Mouse (Mus musculus) heart, embryonic 12.5 days (tissue): ENCODE data around the gene Pitpnb. TPM values are rescaled to one million over a fixed set of nuclear protein-coding genes. Genes with fewer than 3 reads are reported as not detected.

Experiments used
- ATAC-seq: fragments of 200-750 bp; cut with Nextera tagmentation; 2 replicates; pipeline ENCODE4 v1.8.0; 2017; ENCODE audit warnings: moderate TSS enrichment, moderate library complexity; ENCODE audit not compliant: insufficient number of reproducible peaks, low FRiP score
- H3K27ac ChIP-seq: fragments of 300-500 bp; sonication (generic); 2 replicates; pipeline ENCODE4 v1.5.1; 2016; ENCODE audit warnings: mild to moderate bottlenecking, moderate library complexity; ENCODE audit not compliant: poor library complexity, severe bottlenecking
- H3K27me3 ChIP-seq: fragments of 300-500 bp; sonication (generic); replicated peaks from 2 replicates; pipeline ENCODE4 v1.6.1; 2016; ENCODE audit warnings: mild to moderate bottlenecking, moderate library complexity
- H3K36me3 ChIP-seq: fragments of 300-500 bp; sonication (generic); 2 replicates; pipeline ENCODE4 v1.6.1; 2016; ENCODE audit warnings: mild to moderate bottlenecking, moderate library complexity
- H3K4me1 ChIP-seq: fragments of 300-500 bp; sonication (generic); replicated peaks from 2 replicates; pipeline ENCODE4 v1.6.1; 2016; ENCODE audit warnings: mild to moderate bottlenecking
- H3K4me2 ChIP-seq: fragments of 300-500 bp; sonication (generic); 2 replicates; pipeline ENCODE4 v1.6.1; 2016; ENCODE audit warnings: mild to moderate bottlenecking, moderate library complexity
- H3K4me3 ChIP-seq: fragments of 300-500 bp; sonication (generic); 2 replicates; pipeline ENCODE4 v1.5.1; 2016; ENCODE audit warnings: mild to moderate bottlenecking
- H3K9ac ChIP-seq: fragments of 300-500 bp; sonication (generic); 2 replicates; pipeline ENCODE4 v1.6.1; 2016; ENCODE audit warnings: mild to moderate bottlenecking, moderate library complexity
- H3K9me3 ChIP-seq: fragments of 300-500 bp; sonication (generic); replicated peaks from 2 replicates; pipeline ENCODE4 v1.6.1; 2016; ENCODE audit warnings: mild to moderate bottlenecking, moderate library complexity
- WGBS: fragments of 180-500 bp; shearing (Covaris S2); methylation state at CpG from one replicate; pipeline ENCODE4 v1.1.7; 2016; 5-methylcytosine and 5-hydroxymethylcytosine counted together
- polyA plus RNA-seq: library from polyadenylated mRNA; unstranded; fragments of >200 nt; fragmentation: Nextera tagmentation; extraction: Ambion mirVana; gene quantifications from 2 replicates; pipeline ENCODE4 v1.2.1, GENCODE M21; 2016

Gene Pitpnb
- polyA plus RNA-seq, 1 experiment from 2014 or later: 79.9 TPM

DNA sequence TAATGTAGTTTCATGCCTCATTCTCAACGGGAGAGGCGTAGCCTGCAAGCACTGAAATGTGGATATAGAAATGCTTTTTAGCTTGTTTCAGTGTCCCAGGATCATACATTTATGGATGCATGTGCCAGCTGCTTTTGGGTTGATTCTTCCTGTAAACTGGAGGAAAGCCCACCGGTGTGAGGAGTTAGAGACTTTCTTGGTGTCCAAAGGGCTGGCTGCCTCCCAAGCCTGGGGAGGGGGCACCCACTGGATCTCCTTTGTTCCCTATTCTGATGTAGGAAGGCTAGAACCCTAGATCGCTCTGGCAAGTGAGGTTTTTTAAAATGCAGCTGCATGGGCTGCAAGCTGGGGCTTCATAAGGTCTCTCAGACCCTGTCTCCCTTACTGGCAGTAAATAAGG, 93.1 kb downstream of the Pitpnb start:
- H3K9me3 ChIP-seq: no peaks in the 10 kb centered on the region
- WGBS: 84% methylated on average over 4 of the region's 4 CpGs
- no peak for ATAC-seq
- peaks cover 29% of the 10 kb centered on the region for H3K36me3 ChIP-seq
- no peak overlapping the region for H3K27ac ChIP-seq
- H3K4me2 ChIP-seq: peak overlapping the region; percentile 17; the same call in 1 of the 2 replicates
- H3K4me3 ChIP-seq: no peak overlapping the region
- H3K4me1 ChIP-seq: peaks cover 65% of the 10 kb centered on the region
- no peak overlapping the region for H3K9ac ChIP-seq
- peaks cover 35% of the 10 kb centered on the region for H3K27me3 ChIP-seq

DNA sequence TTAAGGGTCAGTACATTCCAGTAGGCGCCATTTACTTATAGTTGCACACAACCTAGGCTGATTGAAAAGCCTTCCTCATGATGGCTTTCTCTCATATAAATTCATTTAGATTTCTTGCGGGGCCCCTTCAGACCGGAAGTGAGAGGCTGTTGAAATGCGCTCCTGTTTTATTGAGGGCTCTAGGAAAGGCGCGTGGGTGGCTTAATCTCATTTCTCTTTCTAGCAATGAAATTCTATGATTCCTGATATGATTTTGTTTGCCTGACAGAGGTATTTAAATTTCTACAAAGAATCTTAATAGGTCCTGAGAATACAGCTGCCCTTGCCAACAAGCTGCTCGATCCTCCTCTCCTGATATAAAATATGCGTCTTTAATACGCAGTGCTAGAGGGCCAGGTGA, 95.2 kb downstream of the Pitpnb start:
- WGBS: 87% methylated on average over 9 of the region's 9 CpGs
- peaks cover 18% of the 10 kb centered on the region for H3K27me3 ChIP-seq
- no peaks in the 10 kb centered on the region for H3K9me3 ChIP-seq
- peaks cover 64% of the 10 kb centered on the region for H3K4me1 ChIP-seq
- no peak overlapping the region for H3K4me2 ChIP-seq
- no peak overlapping the region for H3K4me3 ChIP-seq
- H3K27ac ChIP-seq: no peak overlapping the region
- no peak overlapping the region for H3K9ac ChIP-seq
- no peak for ATAC-seq
- H3K36me3 ChIP-seq: peaks cover 23% of the 10 kb centered on the region

DNA sequence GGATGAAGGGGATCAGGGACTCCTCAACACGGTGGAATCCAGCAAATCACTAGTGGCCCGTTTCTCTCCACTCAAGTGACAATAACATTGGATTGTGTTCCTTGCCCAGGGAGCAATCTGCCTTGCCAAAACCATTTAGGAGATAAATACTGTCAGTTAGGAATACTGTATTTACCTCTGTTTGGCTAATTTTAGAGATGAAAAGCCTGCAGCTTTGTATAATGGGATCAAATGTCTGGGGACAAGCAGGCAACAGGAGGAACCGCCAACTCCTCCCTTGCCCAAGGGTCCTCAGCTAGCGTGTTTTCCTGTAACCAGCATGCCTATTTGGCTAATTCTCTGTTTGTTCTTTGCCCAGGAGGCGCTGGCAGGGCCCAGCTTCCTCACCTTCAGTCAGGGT, 95.7 kb downstream of the Pitpnb start:
- Histone ChIP-seq H3K27me3 (peaks cover 14% of the 10 kb centered on the region), H3K9ac (no peak overlapping the region), H3K36me3 (peaks cover 19% of the 10 kb centered on the region), H3K9me3 (no peaks in the 10 kb centered on the region), H3K4me3 (no peak overlapping the region), H3K4me1 (peaks cover 64% of the 10 kb centered on the region), H3K27ac (no peak overlapping the region), H3K4me2 (no peak overlapping the region)
- WGBS: 68% methylated on average over 5 of the region's 5 CpGs
- ATAC-seq: no peak

DNA sequence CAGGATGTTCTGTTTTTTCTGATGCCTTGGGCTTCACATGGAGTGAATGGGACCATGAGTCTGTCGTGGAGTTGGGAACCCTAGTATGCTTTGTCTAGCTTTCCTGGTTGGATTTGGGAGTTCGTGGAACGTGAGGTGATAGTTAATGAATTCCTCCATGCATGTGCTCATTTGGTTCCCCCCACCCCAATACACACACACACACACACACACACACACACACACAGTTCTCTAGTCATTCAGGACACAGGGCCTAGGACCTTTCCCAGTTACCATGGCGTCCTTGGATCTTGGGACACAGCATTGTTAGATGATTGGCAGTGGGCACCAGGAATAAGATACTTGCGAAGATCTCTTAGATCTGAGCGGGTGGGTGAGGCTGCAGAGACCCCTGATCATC, 98.3 kb downstream of the Pitpnb start:
- H3K36me3 ChIP-seq: 0 out of 2 replicates have a peak, but pooled peaks cover 10% of the 10 kb centered on the region
- peaks cover 69% of the 10 kb centered on the region for H3K4me1 ChIP-seq

DNA sequence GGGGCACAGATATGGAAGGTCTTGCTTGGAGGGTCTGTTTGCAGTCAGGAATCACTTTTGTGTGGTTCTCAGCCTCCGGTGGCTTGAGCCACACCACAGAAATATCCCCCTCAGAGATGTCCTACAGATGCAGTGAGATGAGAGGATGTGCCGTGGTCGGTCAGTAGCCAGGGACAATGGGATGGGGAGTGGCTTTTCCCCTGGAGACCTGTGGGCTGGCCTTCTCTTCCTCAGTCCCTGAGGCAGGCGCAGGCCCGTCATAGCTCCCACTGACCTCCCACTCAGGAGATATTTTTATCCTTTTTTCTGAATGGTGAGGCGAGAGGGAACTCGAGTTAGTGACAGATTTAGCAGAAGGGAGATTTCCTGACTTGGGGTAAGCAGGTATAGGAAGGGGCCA, 99.2 kb downstream of the Pitpnb start:
- 20% methylated on average over 7 of the region's 7 CpGs for WGBS
- Histone ChIP-seq H3K27ac (peak overlapping the region; percentile 26; the same call in 1 of the 2 replicates), H3K9ac (no peak overlapping the region), H3K4me1 (peaks cover 78% of the 10 kb centered on the region), H3K4me2 (peak overlapping the region; percentile 23; the same call in 1 of the 2 replicates), H3K27me3 (0 out of 2 replicates have a peak, but pooled peaks cover 6% of the 10 kb centered on the region), H3K36me3 (0 out of 2 replicates have a peak, but pooled peaks cover 10% of the 10 kb centered on the region), H3K9me3 (no peaks in the 10 kb centered on the region), H3K4me3 (no peak overlapping the region)
- ATAC-seq: no peak

More for the DNA sequence above, 98.3 kb downstream of the Pitpnb start:
- Histone ChIP-seq H3K4me3 (no peak overlapping the region), H3K9ac (no peak overlapping the region), H3K27ac (no peak overlapping the region), H3K27me3 (0 out of 2 replicates have a peak, but pooled peaks cover 6% of the 10 kb centered on the region), H3K9me3 (no peaks in the 10 kb centered on the region), H3K4me2 (no peak overlapping the region)
- WGBS: 82% methylated on average over 6 of the region's 6 CpGs
- no peak for ATAC-seq

DNA sequence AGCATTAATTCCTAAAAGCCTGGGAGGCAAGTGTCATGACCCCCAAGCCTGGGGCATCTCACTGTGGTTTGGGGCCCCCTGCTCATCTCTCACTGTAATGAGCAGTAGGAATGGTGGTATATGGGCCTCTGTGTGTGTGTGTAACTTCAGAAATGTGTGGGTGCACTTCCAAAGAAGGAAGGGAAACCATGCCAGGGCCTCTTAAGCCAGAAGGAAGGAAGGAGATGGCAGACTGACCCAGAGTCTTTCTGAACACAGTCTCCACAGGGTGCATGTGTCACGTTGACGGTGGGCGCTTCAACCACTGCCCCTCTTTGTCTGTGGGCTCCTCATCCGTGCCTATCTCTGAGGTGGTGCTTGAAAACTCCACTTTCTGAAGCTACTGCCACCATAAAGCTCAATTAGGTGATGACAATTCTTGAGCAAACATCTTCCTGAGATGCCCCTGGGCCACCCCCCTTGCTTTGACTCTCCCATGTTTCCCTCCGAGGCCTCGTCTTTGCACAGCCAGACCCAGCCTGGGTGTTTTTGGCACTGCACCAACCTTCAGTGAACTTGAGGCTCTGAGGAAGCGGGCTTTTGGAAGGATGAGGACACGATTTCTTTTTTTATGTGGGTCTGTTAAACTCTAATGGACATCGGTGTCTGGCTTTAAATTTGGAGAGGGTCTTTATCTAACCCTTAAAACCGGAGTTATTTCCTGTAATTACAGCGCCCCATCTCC, 100.6 kb downstream of the Pitpnb start:
- peaks cover 82% of the 10 kb centered on the region for H3K4me1 ChIP-seq
- H3K27me3 ChIP-seq: 0 out of 2 replicates have a peak, but pooled peaks cover 6% of the 10 kb centered on the region
- H3K9ac ChIP-seq: peak overlapping the region; percentile 3; the same call in 1 of the 2 replicates
- ATAC-seq: no peak
- WGBS: 59% methylated on average over 11 of the region's 11 CpGs
- no peak overlapping the region for H3K27ac ChIP-seq
- H3K36me3 ChIP-seq: 0 out of 2 replicates have a peak, but pooled peaks cover 4% of the 10 kb centered on the region
- H3K4me3 ChIP-seq: no peak overlapping the region
- no peak overlapping the region for H3K4me2 ChIP-seq
- H3K9me3 ChIP-seq: no peaks in the 10 kb centered on the region

DNA sequence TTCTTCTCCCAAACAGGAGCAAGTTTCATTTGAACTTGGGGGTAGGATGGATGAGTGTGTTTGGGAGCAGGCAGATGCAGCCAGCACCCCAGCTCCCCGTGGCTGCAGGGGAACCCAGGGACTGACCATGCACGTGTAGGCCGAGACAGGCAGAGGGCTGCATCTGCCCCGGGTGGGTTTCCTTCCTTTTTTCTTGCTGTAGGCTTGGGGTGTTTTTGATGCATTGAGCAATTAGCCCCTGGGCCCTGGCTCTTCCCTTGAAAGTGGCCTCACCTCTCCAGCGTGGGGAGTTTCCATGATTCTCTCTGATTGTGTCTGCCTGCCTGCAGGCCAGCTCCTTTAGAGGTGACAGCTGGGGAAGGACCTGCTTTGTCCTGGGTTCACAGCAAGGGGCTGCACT, 102.3 kb downstream of the Pitpnb start:
- H3K4me1 ChIP-seq: peaks cover 86% of the 10 kb centered on the region
- H3K9ac ChIP-seq: peak overlapping the region; percentile 20; the same call in 1 of the 2 replicates
- ATAC-seq: no peak
- H3K36me3 ChIP-seq: no peaks in the 10 kb centered on the region
- no peak overlapping the region for H3K4me2 ChIP-seq
- H3K27me3 ChIP-seq: 0 out of 2 replicates have a peak, but pooled peaks cover under 1% of the 10 kb centered on the region
- 52% methylated on average over 5 of the region's 5 CpGs for WGBS
- no peak overlapping the region for H3K4me3 ChIP-seq
- no peak overlapping the region for H3K27ac ChIP-seq
- H3K9me3 ChIP-seq: no peaks in the 10 kb centered on the region

DNA sequence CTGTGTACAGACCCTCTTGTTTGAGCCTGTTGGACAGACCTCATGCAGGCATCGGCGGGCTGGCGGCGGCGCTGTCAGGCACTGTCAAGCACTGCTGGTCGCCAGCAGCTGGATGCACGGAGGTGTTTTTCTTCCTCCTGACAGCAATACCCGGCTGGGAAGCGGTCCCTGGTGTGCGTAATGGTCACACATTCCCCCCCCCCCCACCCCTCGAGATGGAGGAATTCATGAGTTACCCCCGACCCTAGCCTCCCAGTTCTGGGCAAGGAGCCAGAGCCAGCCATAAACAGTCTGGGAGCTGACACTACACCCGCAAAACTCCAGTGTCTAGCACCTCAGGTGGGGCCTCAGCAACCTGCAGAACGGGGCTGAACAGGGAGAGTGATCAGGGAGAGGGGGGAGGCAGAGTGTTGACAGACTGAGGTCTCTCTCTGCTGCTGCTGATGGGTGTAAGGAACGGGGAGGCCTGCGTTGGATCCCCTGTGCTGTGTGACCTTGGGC, 103.8 kb downstream of the Pitpnb start:
- Histone ChIP-seq H3K9me3 (no peaks in the 10 kb centered on the region), H3K4me1 (peaks cover 76% of the 10 kb centered on the region), H3K27me3 (no peaks in the 10 kb centered on the region), H3K9ac (peak overlapping the region; percentile 35; the same call in 1 of the 2 replicates), H3K4me2 (peak overlapping the region; percentile 44), H3K27ac (peak overlapping the region; percentile 59), H3K36me3 (peaks cover 4% of the 10 kb centered on the region; the same call in 1 of the 2 replicates), H3K4me3 (0 out of 2 replicates have a peak overlapping the region, but pooled peaks have one; percentile 15)
- 19% methylated on average over 16 of the region's 16 CpGs for WGBS
- ATAC-seq: peak; percentile 56; the same call in 1 of the 2 replicates

DNA sequence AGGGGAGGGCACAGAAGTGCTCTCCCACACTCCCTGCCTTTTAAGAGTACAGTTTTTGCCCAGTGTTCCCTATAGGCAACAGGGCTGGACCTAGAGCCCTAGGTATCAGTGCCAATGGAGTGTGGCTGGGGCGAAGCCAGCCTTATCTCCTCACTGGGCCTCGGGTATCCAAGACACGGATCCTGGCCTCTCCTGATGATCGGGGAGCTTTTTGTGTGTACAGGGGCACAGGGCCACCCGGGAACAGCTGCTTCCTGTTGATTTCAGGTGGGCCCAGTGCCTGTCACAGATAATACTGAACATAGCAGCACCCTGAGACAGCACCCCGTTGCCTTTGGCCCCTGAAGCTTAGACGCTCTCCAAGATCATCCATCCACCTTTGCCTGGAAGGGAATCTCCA, 105.7 kb downstream of the Pitpnb start:
- Histone ChIP-seq H3K4me1 (peaks cover 63% of the 10 kb centered on the region), H3K9ac (no peak overlapping the region), H3K36me3 (peaks cover 4% of the 10 kb centered on the region; the same call in 1 of the 2 replicates), H3K27me3 (no peaks in the 10 kb centered on the region), H3K27ac (no peak overlapping the region), H3K4me3 (no peak overlapping the region), H3K4me2 (no peak overlapping the region), H3K9me3 (no peaks in the 10 kb centered on the region)
- no peak for ATAC-seq
- WGBS: 53% methylated on average over 7 of the region's 7 CpGs

DNA sequence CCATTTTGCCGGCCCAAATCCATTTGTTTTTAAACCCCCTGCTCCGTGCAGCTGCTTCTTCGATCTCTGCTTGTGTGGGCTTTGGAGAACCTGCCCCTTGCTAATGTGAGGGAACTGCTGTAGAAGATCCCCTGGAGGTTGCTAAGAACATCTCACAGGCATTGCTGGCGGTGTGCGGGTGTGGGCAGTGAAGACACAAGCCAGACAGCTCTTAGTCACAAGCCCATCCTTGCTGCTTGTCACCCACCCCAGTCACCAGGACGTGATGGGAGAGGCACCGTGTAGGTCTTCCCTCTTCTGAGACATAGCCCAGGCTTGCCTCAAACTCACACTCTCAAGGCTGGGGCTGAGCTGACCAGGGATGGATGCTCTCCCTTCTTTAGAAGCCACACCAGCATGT, 106.6 kb downstream of the Pitpnb start:
- H3K9ac ChIP-seq: no peak overlapping the region
- H3K36me3 ChIP-seq: peaks cover 4% of the 10 kb centered on the region; the same call in 1 of the 2 replicates
- WGBS: 51% methylated on average over 7 of the region's 7 CpGs
- no peaks in the 10 kb centered on the region for H3K27me3 ChIP-seq
- ATAC-seq: no peak
- H3K9me3 ChIP-seq: no peaks in the 10 kb centered on the region
- H3K4me3 ChIP-seq: no peak overlapping the region
- H3K4me1 ChIP-seq: peaks cover 60% of the 10 kb centered on the region
- no peak overlapping the region for H3K4me2 ChIP-seq
- H3K27ac ChIP-seq: no peak overlapping the region
